16 mouse cellular contexts compared by ENCODE assay signal in genomic region chr5:121081754-121082153, GRCm38 (mm10).
DNase-seq lines count a peak whose midpoint lies in the region; TF ChIP-seq lines count a peak whose summit lies in the region.
"Had no signal": no experiment of that assay in that cellular context is flagged by ENCODE, and none has a peak within 500 bp of the region (broad histone marks: within the 10 kb centered on the region; RNA-seq: fewer than 3 reads in every experiment).

No protein-coding gene starts in this region.

- 68% methylated on average over 5 of the region's 5 CpGs for WGBS in bone marrow, adult 2 months

- H3K27ac ChIP-seq in layer of hippocampus, adult 2 months: no peak overlapping the region
- no peak overlapping the region for H3K27ac ChIP-seq in bone marrow, adult 2 months (ENCODE audit: control insufficient read depth, insufficient read depth, low read depth, low read length, poor library complexity)
- H3K27ac ChIP-seq: forebrain, embryonic 10.5 days had no signal

- 0 out of 2 replicates have a peak, but pooled peaks cover 2% of the 10 kb centered on the region for H3K27me3 ChIP-seq in E14TG2a.4 (ENCODE audit: insufficient read depth, low read length)
- H3K27me3 ChIP-seq: heart, embryonic 12.5 days had no signal

- peak; percentile 53 for TF ChIP-seq CTCF in layer of hippocampus, adult 2 months (conservative IDR thresholded peaks at IDR 0.05)
- peak; percentile 80 for TF ChIP-seq CTCF in E14TG2a.4 (conservative IDR thresholded peaks at IDR 0.05; ENCODE audit: low read length)
- TF ChIP-seq CTCF in bone marrow, adult 2 months (IDR thresholded peaks at IDR 0.05; ENCODE audit: control insufficient read depth, insufficient read depth, low read length): peak; percentile 40; the same call in 1 of the 2 replicates

- peaks cover 8% of the 10 kb centered on the region; the same call in 1 of the 2 replicates for H3K9me3 ChIP-seq in E14TG2a.4 (ENCODE audit: low read length)

- no peak overlapping the region for H3K4me3 ChIP-seq in layer of hippocampus, adult 2 months
- H3K4me3 ChIP-seq in E14TG2a.4 (replicated peaks; ENCODE audit: low read length): no peak overlapping the region
- no peak overlapping the region for H3K4me3 ChIP-seq in bone marrow, adult 2 months (replicated peaks; ENCODE audit: control insufficient read depth, low read depth, low read length)
- H3K4me3 ChIP-seq: forebrain, embryonic 10.5 days; heart, embryonic 12.5 days had no signal

- DNase-seq in layer of hippocampus, adult 2 months (ENCODE audit: low spot score in 2 of 2): no peak
- no peak for DNase-seq in layer of hippocampus, postnatal 36 days
- DNase-seq in A20 (ENCODE audit: low read depth, low spot score): peak; percentile 11
- no peak for DNase-seq in adrenal gland, adult 8-10 months
- DNase-seq in adrenal gland, adult (ENCODE audit: inconsistent age in 2 of 2, low spot score in 1 of 2): no peak
- DNase-seq: adrenal gland, postnatal 25 days; cerebellum, adult 9-10 months; kidney, adult 8-10 months; kidney, postnatal 25 days; layer of hippocampus, adult 9-11 months; midbrain, embryonic 14.5 days; thymus, postnatal 25 days had no signal

- H3K4me1 ChIP-seq in E14TG2a.4 (replicated peaks; ENCODE audit: low read depth, low read length): no peaks in the 10 kb centered on the region
- no peaks in the 10 kb centered on the region for H3K4me1 ChIP-seq in bone marrow, adult 2 months (ENCODE audit: control insufficient read depth, insufficient read depth, low read length)
- H3K4me1 ChIP-seq: forebrain, embryonic 10.5 days; heart, embryonic 12.5 days had no signal

- TF ChIP-seq POLR2A in bone marrow, adult 2 months (IDR thresholded peaks at IDR 0.05; ENCODE audit: borderline replicate concordance, control insufficient read depth, low read depth, low read length): no peak

- no peaks in the 10 kb centered on the region for H3K36me3 ChIP-seq in E14TG2a.4 (ENCODE audit: insufficient read depth, low read length)
- H3K36me3 ChIP-seq: forebrain, embryonic 10.5 days; heart, embryonic 12.5 days had no signal
